Comparison of ENCODE assay signal across 8 mouse cellular contexts in the genomic region with DNA sequence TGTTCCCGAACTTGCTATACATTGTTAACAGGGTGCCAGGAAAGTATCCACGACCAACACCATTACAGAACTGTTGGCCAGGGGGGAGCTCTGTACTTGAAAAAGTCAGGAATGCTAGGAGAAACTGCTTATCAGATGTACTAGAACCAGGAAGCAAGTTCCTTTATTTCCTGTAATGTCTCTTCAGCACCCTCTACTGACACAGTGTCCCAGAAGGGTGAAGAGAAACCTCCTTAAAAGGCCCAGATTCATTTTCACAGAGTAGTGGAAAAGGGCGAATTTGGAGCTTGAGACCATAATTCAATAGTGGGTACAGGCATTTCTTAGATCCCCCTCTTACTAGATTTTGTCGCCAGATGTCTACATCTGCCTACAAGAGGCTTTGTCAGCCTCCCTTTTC. TPM values are rescaled to one million over a fixed set of nuclear protein-coding genes. Genes with fewer than 3 reads are reported as not detected.
DNase-seq lines count a peak whose midpoint lies in the region; ATAC-seq and TF ChIP-seq lines count a peak whose summit lies in the region.

No protein-coding gene starts in this region.

- 36% methylated on average over 4 of the region's 4 CpGs for WGBS in embryonic facial prominence, embryonic 11.5 days
- WGBS in intestine, embryonic 14.5 days = 22% methylated on average over 4 of the region's 4 CpGs
- 35% methylated on average over 4 of the region's 4 CpGs for WGBS in liver, postnatal 0 days (ENCODE audit: insufficient replicate concordance)

- no peak for DNase-seq in gastrocnemius, adult 2 months
- DNase-seq in gastrocnemius, postnatal 4 days (ENCODE audit: low spot score in 2 of 2) = no peak
- peak; percentile 26 for DNase-seq in embryonic facial prominence, embryonic 11.5 days (ENCODE audit: low spot score)
- DNase-seq in intestine, embryonic 14.5 days (ENCODE audit: low spot score) = no peak
- no peak for DNase-seq in liver, postnatal 0 days
- DNase-seq in retina, postnatal 1 day = peak; percentile 63
- DNase-seq in adrenal gland, adult 8-10 months = no peak

- no peak overlapping the region for H3K9ac ChIP-seq in embryonic facial prominence, embryonic 11.5 days (replicated peaks; ENCODE audit: low read length)
- H3K9ac ChIP-seq in intestine, embryonic 14.5 days (ENCODE audit: low read length) = peak overlapping the region; percentile 41; the same call in 1 of the 2 replicates
- peak overlapping the region; percentile 79 for H3K9ac ChIP-seq in liver, postnatal 0 days (replicated peaks)

- peak; percentile 8 for ATAC-seq in CD4-positive, CD25-positive, alpha-beta regulatory T cell, adult 4 months
- no peak for ATAC-seq in embryonic facial prominence, embryonic 11.5 days (replicated peaks; ENCODE audit: insufficient number of reproducible peaks, low FRiP score, low TSS enrichment, low read depth)
- no peak for ATAC-seq in intestine, embryonic 14.5 days (replicated peaks; ENCODE audit: low FRiP score, low TSS enrichment, low read depth)
- no peak for ATAC-seq in liver, postnatal 0 days

- no peaks in the 10 kb centered on the region for H3K27me3 ChIP-seq in embryonic facial prominence, embryonic 11.5 days (ENCODE audit: control insufficient read depth, insufficient read depth, low read length)
- no peaks in the 10 kb centered on the region for H3K27me3 ChIP-seq in intestine, embryonic 14.5 days (replicated peaks; ENCODE audit: control insufficient read depth, insufficient read depth, low read length)
- no peaks in the 10 kb centered on the region for H3K27me3 ChIP-seq in liver, postnatal 0 days (ENCODE audit: insufficient read depth, low read length)

- peak overlapping the region; percentile 91 for H3K4me2 ChIP-seq in embryonic facial prominence, embryonic 11.5 days (ENCODE audit: low read depth, low read length)
- H3K4me2 ChIP-seq in intestine, embryonic 14.5 days (ENCODE audit: low read length) = peak overlapping the region; percentile 81
- peak overlapping the region; percentile 89 for H3K4me2 ChIP-seq in liver, postnatal 0 days (ENCODE audit: low read depth, low read length)

- H3K9me3 ChIP-seq in embryonic facial prominence, embryonic 11.5 days (replicated peaks; ENCODE audit: control insufficient read depth, low read length) = no peaks in the 10 kb centered on the region
- H3K9me3 ChIP-seq in intestine, embryonic 14.5 days (ENCODE audit: control insufficient read depth, low read length) = no peaks in the 10 kb centered on the region
- no peaks in the 10 kb centered on the region for H3K9me3 ChIP-seq in liver, postnatal 0 days (ENCODE audit: low read length)

- intact Hi-C loops in gastrocnemius, adult 2 months (cut with DNase I) = loop anchor here (5.0 kb wide), 3 partner anchors 87 to 268 kb away; partner anchors contain the start of gene Pja2

- peak overlapping the region; percentile 98 for H3K27ac ChIP-seq in gastrocnemius, adult 2 months
- H3K27ac ChIP-seq in embryonic facial prominence, embryonic 11.5 days (replicated peaks; ENCODE audit: low read depth, low read length) = no peak overlapping the region
- peak overlapping the region; percentile 96 for H3K27ac ChIP-seq in intestine, embryonic 14.5 days (ENCODE audit: low read depth)
- H3K27ac ChIP-seq in liver, postnatal 0 days (ENCODE audit: low read depth) = peak overlapping the region; percentile 98

- peak overlapping the region; percentile 85 for H3K4me3 ChIP-seq in gastrocnemius, adult 2 months
- H3K4me3 ChIP-seq in embryonic facial prominence, embryonic 11.5 days (ENCODE audit: low read depth, low read length) = peak overlapping the region; percentile 88; the same call in 1 of the 2 replicates
- H3K4me3 ChIP-seq in intestine, embryonic 14.5 days (ENCODE audit: low read depth, low read length) = peak overlapping the region; percentile 86
- peak overlapping the region; percentile 92 for H3K4me3 ChIP-seq in liver, postnatal 0 days (ENCODE audit: low read depth, low read length)

- H3K4me1 ChIP-seq in embryonic facial prominence, embryonic 11.5 days (ENCODE audit: control insufficient read depth, insufficient read depth, low read length) = no peaks in the 10 kb centered on the region
- H3K4me1 ChIP-seq in intestine, embryonic 14.5 days (replicated peaks; ENCODE audit: control insufficient read depth, insufficient read depth, low read length) = peaks cover 26% of the 10 kb centered on the region
- peaks cover 24% of the 10 kb centered on the region for H3K4me1 ChIP-seq in liver, postnatal 0 days (ENCODE audit: insufficient read depth)

- peak; percentile 15; the same call in 1 of the 2 replicates for TF ChIP-seq EP300 in liver, postnatal 0 days (IDR thresholded peaks at IDR 0.05; ENCODE audit: low read depth)

- TF ChIP-seq CTCF in gastrocnemius, adult 2 months (IDR thresholded peaks at IDR 0.05) = peak; percentile 59
- peak; percentile 64 for TF ChIP-seq CTCF in liver, postnatal 0 days (IDR thresholded peaks at IDR 0.05; ENCODE audit: low read depth)

- no peaks in the 10 kb centered on the region for H3K36me3 ChIP-seq in embryonic facial prominence, embryonic 11.5 days (replicated peaks; ENCODE audit: control insufficient read depth, insufficient read depth, low read depth, low read length)
- no peaks in the 10 kb centered on the region for H3K36me3 ChIP-seq in intestine, embryonic 14.5 days (ENCODE audit: control insufficient read depth, insufficient read depth, low read length)
- no peaks in the 10 kb centered on the region; the same call in 1 of the 2 replicates for H3K36me3 ChIP-seq in liver, postnatal 0 days (replicated peaks; ENCODE audit: insufficient read depth, low read length)

RNA-seq across cellular contexts. Expression of gene Man2a1, which starts 0.6 kb away (rescaled TPM):
- total RNA-seq in gastrocnemius, adult 2 months (2021) = 1 to 10 TPM; 9.0 to 9.8 TPM
- 10 to 100 TPM; 63.6 TPM for total RNA-seq in gastrocnemius, postnatal 4 days (2021)
- 10 to 100 TPM; 10.1 to 10.6 TPM for polyA plus RNA-seq in CD4-positive, CD25-positive, alpha-beta regulatory T cell, adult 4 months (2017; shearing (Covaris generic))
- 3.9 and 4.4 TPM in 2 replicates for polyA plus RNA-seq in embryonic facial prominence, embryonic 11.5 days (2014; fragmentation: Nextera tagmentation; extraction: Ambion mirVana)
- 12.6 and 12.8 TPM in 2 replicates for polyA plus RNA-seq in intestine, embryonic 14.5 days (2014; fragmentation: Nextera tagmentation; extraction: Ambion mirVana)
- 11.5 and 12.8 TPM in 2 replicates for polyA plus RNA-seq in liver, postnatal 0 days (2015; fragmentation: Nextera tagmentation; extraction: Ambion mirVana)
- total RNA-seq in adrenal gland, adult 8-10 months (2022) = 100 to 1,000 TPM; 112 to 154 (median 134) TPM

Comparison
In these comparisons a context has a peak if more than half of its experiments do, and no peak if none do; other contexts are left out.
1. DNase-seq: peak in embryonic facial prominence, embryonic 11.5 days (single experiment) and retina, postnatal 1 day (single experiment); none in gastrocnemius, adult 2 months (single experiment), gastrocnemius, postnatal 4 days (0 of 2), intestine, embryonic 14.5 days (single experiment), liver, postnatal 0 days (single experiment) and adrenal gland, adult 8-10 months (single experiment).
2. Peak in every context shown above with its lines, with median percentiles within 50 percentile points of each other: H3K4me3 ChIP-seq and H3K4me2 ChIP-seq.